Mouse (Mus musculus) kidney, adult 10 weeks (tissue): Measurements from ENCODE around the gene Ttll3. TPM values are rescaled to one million over a fixed set of nuclear protein-coding genes. Genes with fewer than 3 reads are reported as not detected.

ENCODE experiments used
- polyA plus RNA-seq: library from polyadenylated mRNA; stranded (reverse); fragments of 350-450 nt; fragmentation: Illumina TruSeq; extraction: RNeasy Lipid Tissue Mini Kit (QIAGEN cat#74804); gene quantifications from one replicate; pipeline ENCODE4 v1.2.3, GENCODE M21; 2014; ENCODE audit warnings: low read depth, low replicate concordance

Ttll3 gene
- 0.32 TPM for polyA plus RNA-seq

GRCm38 (mm10) chr6:113388960-113389359 lies at the start of gene Ttll3:
Gene Ttll3, plus strand, starts transcription at chr6:113389260.

DNA sequence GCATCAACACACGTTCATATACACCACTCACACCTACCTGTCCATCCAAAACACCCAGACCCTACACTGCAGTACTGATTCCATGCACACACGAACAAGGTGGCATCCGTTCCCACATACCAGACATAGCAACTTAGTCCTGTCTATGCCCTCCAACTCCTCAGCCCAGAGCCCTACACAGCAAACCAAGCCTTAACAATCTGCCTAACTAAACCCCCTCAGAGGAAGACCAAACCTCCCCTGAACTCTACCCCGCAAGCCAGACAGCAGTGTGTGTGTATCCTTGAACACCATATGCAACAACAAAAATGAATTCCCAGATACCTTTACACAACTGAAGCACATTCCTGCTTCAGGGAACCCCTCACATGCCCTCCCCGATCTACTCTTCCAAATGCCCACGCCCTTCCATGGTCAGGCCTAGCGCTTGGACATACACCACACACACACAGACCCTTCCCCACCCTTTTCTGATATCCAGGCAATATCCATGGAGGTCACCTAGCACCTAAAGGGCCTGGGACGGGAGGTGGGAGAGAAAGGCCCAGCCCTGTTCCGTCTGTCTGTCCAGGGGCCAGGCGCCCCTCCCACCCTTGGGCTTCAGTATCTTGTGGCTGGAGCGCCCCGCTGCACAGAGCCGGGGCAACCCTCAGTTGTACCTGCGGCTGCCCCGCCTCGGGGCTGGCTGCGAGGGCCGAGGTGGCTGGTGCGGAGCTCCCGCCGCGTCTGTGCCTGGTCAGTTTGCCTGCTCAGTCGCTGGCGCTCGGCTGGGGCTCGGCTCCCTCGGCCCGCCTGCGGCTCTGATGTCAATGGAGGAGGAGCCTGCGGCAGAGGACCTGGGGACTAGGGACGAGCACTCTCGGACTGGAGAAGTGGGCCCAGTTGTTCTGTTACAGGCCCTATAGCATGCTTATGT lies 45.6 kb upstream of the Ttll3 start, which contains the start of gene Camk1:
Gene Camk1 (minus strand): TSS at position 808 of the 916 bp plus-strand sequence.

GRCm38 (mm10) chr6:113377496-113378385 lies 11.3 kb upstream of the Ttll3 start, which contains the start of the genes Tada3 and Arpc4:
Gene Tada3, minus strand, starts transcription at chr6:113377883.
Gene Arpc4, plus strand, starts transcription at chr6:113378115.

DNA sequence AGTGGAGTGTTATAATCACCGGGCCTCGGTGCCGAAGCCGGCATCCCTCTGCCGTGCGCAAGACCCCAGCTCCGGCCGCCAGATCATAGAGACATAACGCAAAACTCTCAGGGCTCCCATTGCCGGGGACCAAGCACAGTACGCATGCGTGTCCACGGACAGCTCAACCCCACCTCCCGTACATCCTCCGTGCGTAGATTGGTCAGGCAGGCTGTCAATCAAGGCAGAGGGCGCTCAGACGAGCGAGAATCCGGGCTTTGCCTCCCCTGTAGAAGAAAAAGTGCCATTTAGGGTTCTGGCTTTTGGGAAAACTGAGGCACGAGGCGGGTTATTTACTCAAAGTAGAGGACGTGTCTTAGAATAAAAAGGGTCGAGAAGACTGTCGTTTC lies 30.1 kb downstream of the Ttll3 start, which contains the start of gene Rpusd3:
Gene Rpusd3 (minus strand): TSS at position 142 of the 389 bp plus-strand sequence.

DNA sequence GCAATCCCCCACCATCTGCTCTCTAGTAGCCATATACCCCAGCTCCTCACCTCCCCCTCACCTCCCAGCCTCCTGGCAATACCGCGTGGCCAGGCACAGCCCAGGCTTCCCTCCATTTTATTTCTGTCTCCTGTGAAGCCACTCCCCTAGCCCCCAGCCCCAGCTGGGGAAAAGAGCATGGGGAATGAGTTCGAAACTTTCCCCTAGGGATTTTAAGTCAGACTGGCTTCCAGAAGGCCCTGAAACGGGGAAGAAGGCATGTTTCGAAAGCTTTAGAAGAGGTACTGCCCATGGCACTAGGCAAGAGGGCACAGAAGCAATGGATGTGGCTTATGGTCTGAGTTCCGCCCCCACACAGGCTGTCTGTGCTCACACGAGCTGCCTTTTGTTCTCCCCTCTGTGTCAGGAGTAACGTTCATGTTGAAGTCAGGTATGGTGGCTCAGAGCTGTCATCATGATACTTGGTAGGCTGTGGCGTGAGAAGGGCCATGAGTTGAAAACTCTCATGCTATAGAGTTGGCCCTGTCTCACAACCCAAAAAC lies 46.7 kb downstream of the Ttll3 start, which contains the start of gene Cidec:
Gene Cidec (minus strand): TSS at position 97 of the 542 bp plus-strand sequence.

DNA sequence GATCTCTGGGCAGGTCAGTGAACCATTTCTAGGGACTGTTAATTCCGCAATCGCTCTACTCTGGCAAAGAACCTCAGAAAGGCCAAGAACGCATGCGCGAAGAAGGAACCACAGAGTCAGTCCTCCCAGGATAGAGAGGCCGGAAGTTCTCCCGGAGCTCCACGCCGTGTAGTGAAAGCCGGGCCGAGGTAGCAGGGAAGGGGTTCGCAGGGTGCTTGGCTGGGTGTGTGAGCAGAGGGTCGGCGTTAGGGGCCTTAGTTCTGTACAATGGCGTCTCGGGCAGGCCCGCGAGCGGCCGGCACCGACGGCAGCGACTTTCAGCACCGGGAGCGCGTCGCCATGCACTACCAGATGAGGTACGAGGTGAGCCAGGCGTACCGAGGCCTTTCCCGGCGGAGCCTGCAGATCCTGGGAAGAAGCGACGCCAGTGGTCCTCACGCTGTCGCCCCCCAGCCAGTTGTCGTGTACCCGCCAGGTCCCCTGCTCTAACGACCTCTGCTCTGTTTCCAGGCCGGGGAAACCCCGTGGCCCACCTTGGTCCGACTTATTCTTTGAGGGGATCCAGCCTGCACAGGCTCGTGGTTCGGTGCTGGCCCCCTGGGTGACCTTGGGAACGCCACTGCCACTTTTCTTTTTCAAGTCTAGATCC lies 53.5 kb downstream of the Ttll3 start, which contains the start of gene Jagn1:
Gene Jagn1 (plus strand): TSS at position 128 of the 649 bp plus-strand sequence.

GRCm38 (mm10) chr6:113457952-113458534 lies 69.0 kb downstream of the Ttll3 start, which contains the start of gene Il17re:
Gene Il17re, plus strand, starts transcription at chr6:113458484.

Other genes starting within 250 kb of the Ttll3 start
- gene Lhfpl4, start 193.9 kb upstream of the Ttll3 start, polyA plus RNA-seq, result not detected
- gene Mtmr14, start 151.4 kb upstream of the Ttll3 start, polyA plus RNA-seq, result 20.5 TPM
- not detected for gene Cpne9, start 107.0 kb upstream of the Ttll3 start, polyA plus RNA-seq
- gene Brpf1, start 82.1 kb upstream of the Ttll3 start, polyA plus RNA-seq, result 2.6 TPM
- 1.6 TPM for gene Ogg1, start 62.3 kb upstream of the Ttll3 start, polyA plus RNA-seq
- gene Camk1, start 45.3 kb upstream of the Ttll3 start, polyA plus RNA-seq, result 22.2 TPM
- 1.4 TPM for gene Tada3, start 11.4 kb upstream of the Ttll3 start, polyA plus RNA-seq
- 127 TPM for gene Arpc4, start 11.1 kb upstream of the Ttll3 start, polyA plus RNA-seq
- gene Rpusd3, start 30.1 kb downstream of the Ttll3 start, polyA plus RNA-seq, result 0.69 TPM
- gene Cidec, start 46.5 kb downstream of the Ttll3 start, polyA plus RNA-seq, result 0.24 TPM
- 29.4 TPM for gene Jagn1, start 53.3 kb downstream of the Ttll3 start, polyA plus RNA-seq
- gene Il17re, start 69.2 kb downstream of the Ttll3 start, polyA plus RNA-seq, result 4.5 TPM
- gene Il17rc, start 82.2 kb downstream of the Ttll3 start, polyA plus RNA-seq, result 6.2 TPM
- gene Creld1, start 94.0 kb downstream of the Ttll3 start, polyA plus RNA-seq, result 1.5 TPM
- not detected for gene Prrt3, start 112.7 kb downstream of the Ttll3 start, polyA plus RNA-seq
- 92.6 TPM for gene Emc3, start 142.4 kb downstream of the Ttll3 start, polyA plus RNA-seq
- gene Fancd2, start 142.4 kb downstream of the Ttll3 start, polyA plus RNA-seq, result 0.16 TPM
- gene Fancd2os, start 211.5 kb downstream of the Ttll3 start, polyA plus RNA-seq, result 7.1 TPM
- 46.0 TPM for gene Brk1, start 215.5 kb downstream of the Ttll3 start, polyA plus RNA-seq
- 20.6 TPM for gene Vhl, start 234.7 kb downstream of the Ttll3 start, polyA plus RNA-seq
- gene Irak2, start 249.2 kb downstream of the Ttll3 start, polyA plus RNA-seq, result 8.8 TPM